Mouse (Mus musculus): ENCODE measurements around the gene Jag2.

DNA sequence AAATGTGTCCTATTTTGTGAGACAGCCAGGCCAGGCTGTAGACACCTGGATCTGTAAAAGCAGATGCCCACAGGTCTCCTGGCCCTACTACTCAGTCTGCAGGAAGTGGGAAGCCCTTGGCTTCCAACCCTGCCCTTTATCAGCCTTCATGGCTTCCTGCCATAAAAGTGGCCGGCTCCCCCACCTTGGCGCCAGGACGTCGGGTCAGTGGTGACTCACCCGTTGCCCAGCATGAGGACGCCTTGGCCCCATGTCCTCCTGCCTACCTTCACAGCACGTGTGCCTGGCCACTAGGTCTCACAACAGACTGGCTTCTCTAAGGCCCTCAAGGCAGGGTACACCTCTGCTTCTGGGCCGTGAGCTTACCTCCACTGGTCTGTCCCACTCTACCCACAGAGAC is 22.9 kb upstream of the Jag2 start:
- TF ChIP-seq HCFC1 (IDR thresholded peaks at IDR 0.05; ENCODE audit: borderline replicate concordance, insufficient read depth, low read length) (no peak), ZC3H11A (IDR thresholded peaks at IDR 0.05; ENCODE audit: borderline replicate concordance, low read depth, low read length) (no peak), CHD2 (IDR thresholded peaks at IDR 0.05; ENCODE audit: low read depth, low read length) (no peak), MAFK (IDR thresholded peaks at IDR 0.05; ENCODE audit: insufficient read depth, low read depth, low read length) (no peak), ZNF384 (IDR thresholded peaks at IDR 0.05; ENCODE audit: low read depth, low read length) (no peak)

Data from ES-E14 (cell line).